Mouse (Mus musculus): ENCODE measurements around the gene Pank4.

- TF ChIP-seq CTCF (IDR thresholded peaks at IDR 0.05; ENCODE audit: low read depth, low read length) (no peak), POLR2A (IDR thresholded peaks at IDR 0.05; ENCODE audit: extremely low read depth, insufficient read depth, low read length) (no peak)
These were observed 35.5 kb downstream of the Pank4 start for GRCm38 (mm10) chr4:154999379-154999778.

Data from liver, adult 2 months (tissue).